Mouse (Mus musculus): ENCODE data around the gene Baz1a.

- TF ChIP-seq EP300 (IDR thresholded peaks at IDR 0.05; ENCODE audit: low read length) (no peak), E2F4 (IDR thresholded peaks at IDR 0.05; ENCODE audit: insufficient replicate concordance, low read depth, low read length) (no peak), RCOR1 (conservative IDR thresholded peaks at IDR 0.05; ENCODE audit: low read depth, low read length) (no peak), SIN3A (IDR thresholded peaks at IDR 0.05; ENCODE audit: low read length) (no peak), CTCF (conservative IDR thresholded peaks at IDR 0.05 in 1 of 2, IDR thresholded peaks at IDR 0.05 in 1 of 2; ENCODE audit: low read depth in 2 of 2, low read length in 2 of 2) (peak; percentile 82), ZKSCAN1 (IDR thresholded peaks at IDR 0.05; ENCODE audit: borderline replicate concordance, low read depth, low read length) (no peak), MXI1 (IDR thresholded peaks at IDR 0.05; ENCODE audit: low read depth, low read length) (no peak), NRF1 (IDR thresholded peaks at IDR 0.05; ENCODE audit: low read depth, low read length) (no peak)
These were observed 134.5 kb downstream of the Baz1a start for GRCm38 (mm10) chr12:54879630-54880029.
